Mouse (Mus musculus) left cerebral cortex, adult 2 months (tissue): ENCODE data around the gene Cdt1. TPM values are rescaled to one million over a fixed set of nuclear protein-coding genes. Genes with fewer than 3 reads are reported as not detected.

ENCODE experiments used
- DNase-seq, 2 experiments: peaks; one replicate each; pipeline ENCODE4 v3.0.0; 2021 to 2022; ENCODE audit warnings: low spot score in 2 of 2, mixed read lengths in 1 of 2; ENCODE audit errors: extremely low spot score in 1 of 2
- H3K27ac ChIP-seq: fragments of 200-600 bp; 2 replicates; pipeline ENCODE4 v1.8.1; 2022
- H3K4me3 ChIP-seq: fragments of 200-600 bp; 2 replicates; pipeline ENCODE4 v1.8.1; 2022
- CTCF ChIP-seq: fragments of 200-600 bp; IDR thresholded peaks from 2 replicates; pipeline ENCODE4 v1.8.1; 2022; ENCODE audit warnings: antibody characterized with exemption, mild to moderate bottlenecking, moderate library complexity
- intact Hi-C: fragments of 180-260 bp; cut with DNase I; formaldehyde crosslinking; loops from one replicate; pipeline ENCODE4 v1.15.1; 2025
- total RNA-seq, 2 experiments: library from RNA; stranded (reverse); gene quantifications; 2 replicates each; pipeline ENCODE4 v1.2.3; 2021

The Cdt1 gene
- total RNA-seq, 2 experiments from 2014 or later = 2.5 to 5.0 TPM

- no peak for TF ChIP-seq CTCF
- intact Hi-C loops = loop anchor here (2.0 kb wide), 1 partner anchor 34 kb away; the partner anchor contains the start of genes Galns and Trappc2l
- H3K4me3 ChIP-seq = peak within 1 kb of the TSS; percentile 78
- DNase-seq = peak; percentile 91 to 92
- H3K27ac ChIP-seq = peak within 1 kb of the TSS; percentile 92
These were observed 8.8 kb downstream of the Cdt1 start, which contains the start of gene Aprt for GRCm38 (mm10) chr8:122576648-122577022. TSS of gene Aprt (minus strand) at chr8:122576909.

- DNase-seq = no peak
- Histone ChIP-seq H3K27ac (peak overlapping the region; percentile 92), H3K4me3 (peak overlapping the region; percentile 78)
- TF ChIP-seq CTCF = no peak
- intact Hi-C loops = loop anchor here (2.0 kb wide), 1 partner anchor 34 kb away; the partner anchor contains the start of genes Galns and Trappc2l
These were observed 9.3 kb downstream of the Cdt1 start for GRCm38 (mm10) chr8:122577116-122577515.

GRCm38 (mm10) chr8:122579196-122579595, 11.4 kb downstream of the Cdt1 start:
- TF ChIP-seq CTCF = no peak
- intact Hi-C loops = no loop called here
- DNase-seq = no peak
- no peak overlapping the region for H3K27ac ChIP-seq
- no peak overlapping the region for H3K4me3 ChIP-seq

- Histone ChIP-seq H3K4me3 (no peak overlapping the region), H3K27ac (no peak overlapping the region)
- no peak for DNase-seq
- intact Hi-C loops = no loop called here
- TF ChIP-seq CTCF = no peak
These were observed 13.1 kb downstream of the Cdt1 start for GRCm38 (mm10) chr8:122580926-122581325.

- TF ChIP-seq CTCF = no peak
- Histone ChIP-seq H3K4me3 (no peak overlapping the region), H3K27ac (no peak overlapping the region)
- intact Hi-C loops = no loop called here
- no peak for DNase-seq
These were observed 17.2 kb downstream of the Cdt1 start for GRCm38 (mm10) chr8:122584981-122585380.

- TF ChIP-seq CTCF = no peak
- DNase-seq = no peak
- Histone ChIP-seq H3K4me3 (no peak overlapping the region), H3K27ac (no peak overlapping the region)
- intact Hi-C loops = no loop called here
These were observed 17.6 kb downstream of the Cdt1 start for GRCm38 (mm10) chr8:122585411-122585891.

- no peak for DNase-seq
- H3K27ac ChIP-seq = no peak overlapping the region
- TF ChIP-seq CTCF = no peak
- H3K4me3 ChIP-seq = no peak overlapping the region
- intact Hi-C loops = no loop called here
These were observed 18.4 kb downstream of the Cdt1 start for GRCm38 (mm10) chr8:122586171-122586570.

- no peak for TF ChIP-seq CTCF
These were observed 18.9 kb downstream of the Cdt1 start for GRCm38 (mm10) chr8:122586749-122587148.

GRCm38 (mm10) chr8:122593240-122593639, 25.4 kb downstream of the Cdt1 start:
- no peak for TF ChIP-seq CTCF
- H3K27ac ChIP-seq = no peak overlapping the region
- no peak overlapping the region for H3K4me3 ChIP-seq
- no peak for DNase-seq
- intact Hi-C loops = no loop called here

More at GRCm38 (mm10) chr8:122586749-122587148, 18.9 kb downstream of the Cdt1 start:
- Histone ChIP-seq H3K4me3 (no peak overlapping the region), H3K27ac (no peak overlapping the region)
- no peak for DNase-seq
- intact Hi-C loops = no loop called here

GRCm38 (mm10) chr8:122593783-122594507, 26.1 kb downstream of the Cdt1 start:
- intact Hi-C loops = no loop called here
- DNase-seq = no peak
- no peak overlapping the region for H3K27ac ChIP-seq

GRCm38 (mm10) chr8:122596031-122596430, 28.2 kb downstream of the Cdt1 start:
- H3K4me3 ChIP-seq = no peak overlapping the region
- no peak overlapping the region for H3K27ac ChIP-seq
- intact Hi-C loops = no loop called here
- no peak for DNase-seq
- no peak for TF ChIP-seq CTCF

More at GRCm38 (mm10) chr8:122593783-122594507, 26.1 kb downstream of the Cdt1 start:
- no peak overlapping the region for H3K4me3 ChIP-seq
- TF ChIP-seq CTCF = no peak

GRCm38 (mm10) chr8:122600666-122601065, 32.9 kb downstream of the Cdt1 start:
- Histone ChIP-seq H3K27ac (no peak overlapping the region), H3K4me3 (no peak overlapping the region)
- TF ChIP-seq CTCF = no peak
- intact Hi-C loops = no loop called here
- no peak for DNase-seq
